Mouse (Mus musculus): Measurements from ENCODE around the gene Ero1l.

Gene Ero1l

DNA sequence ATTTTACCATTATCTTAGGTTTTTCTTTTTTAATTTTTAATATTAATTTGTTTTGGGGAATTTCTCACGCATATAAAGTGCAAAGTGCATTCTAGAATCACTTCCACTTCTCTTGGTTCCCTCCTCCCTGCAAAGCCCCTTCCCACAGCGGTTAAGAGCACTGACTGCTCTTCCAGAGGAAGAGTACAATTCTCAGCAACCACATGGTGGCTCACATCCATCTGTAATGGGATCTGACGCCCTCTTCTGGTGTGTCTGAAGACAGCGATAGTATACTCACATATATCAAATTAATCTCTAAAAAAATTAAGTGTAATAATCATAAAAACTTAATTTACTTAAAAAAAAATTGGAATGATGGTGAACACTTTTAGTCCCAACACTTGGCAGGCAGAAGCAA is 14.2 kb downstream of the Ero1l start:
- DNase-seq (ENCODE audit: low spot score), result no peak

DNA sequence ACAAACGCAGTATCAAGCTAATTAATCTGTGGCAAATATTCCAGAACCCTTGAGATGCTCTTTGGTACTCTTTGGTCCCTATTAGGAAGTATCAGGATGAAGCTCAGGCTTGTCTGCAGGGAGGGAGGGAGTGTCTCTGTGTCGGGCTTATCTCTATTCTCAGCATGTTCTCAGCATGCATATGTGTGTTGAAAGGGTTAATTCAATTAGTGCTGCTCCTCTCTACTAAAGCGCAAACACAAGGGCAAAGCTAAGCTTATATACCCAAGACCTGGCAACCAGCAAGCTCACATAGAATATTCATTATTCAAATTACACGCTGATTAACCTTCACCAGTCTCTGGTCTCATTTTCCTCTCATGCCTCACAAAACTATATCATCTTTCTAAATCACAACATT is 14.6 kb downstream of the Ero1l start:
- no peak for DNase-seq (ENCODE audit: low spot score)

DNA sequence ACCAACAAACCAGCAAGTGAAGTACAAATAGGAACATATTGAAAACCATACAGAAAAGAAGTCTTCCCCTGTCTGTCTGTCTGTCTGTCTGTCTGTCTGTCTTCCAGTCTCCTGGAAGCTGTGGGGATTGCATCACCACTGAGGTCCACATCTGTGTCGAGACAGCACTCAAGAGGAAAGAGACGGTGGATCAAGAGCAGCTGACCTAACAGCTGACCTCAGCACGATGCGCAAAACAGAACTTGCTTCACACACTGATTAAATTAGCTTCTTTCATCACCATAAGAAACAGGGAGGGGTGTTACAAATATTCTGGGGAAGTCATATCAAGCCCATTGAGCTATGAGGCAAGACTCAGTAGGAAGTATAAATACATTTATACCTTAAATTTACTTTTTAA is 27.0 kb downstream of the Ero1l start:
- DNase-seq (ENCODE audit: low spot score), result no peak

DNA sequence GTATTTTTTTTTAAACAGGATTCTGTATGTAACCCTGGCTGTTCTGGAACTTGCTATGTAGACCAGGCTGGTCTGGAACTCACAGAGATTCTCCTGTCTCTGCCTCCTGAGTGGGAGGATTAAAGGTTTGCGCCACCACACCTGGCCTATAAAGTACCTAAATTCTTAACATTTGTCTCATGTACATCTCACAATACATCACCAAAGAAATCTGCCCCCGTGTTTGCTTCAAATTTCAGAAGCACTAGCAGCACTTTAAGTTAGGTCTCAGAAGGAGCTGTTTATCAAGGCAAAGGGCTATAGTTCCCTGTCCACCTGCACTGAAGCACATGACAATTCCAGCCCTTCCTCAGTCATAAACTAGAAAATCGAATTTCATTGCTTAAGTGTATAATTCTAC is 36.5 kb downstream of the Ero1l start:
- DNase-seq (ENCODE audit: low spot score), result no peak

DNA sequence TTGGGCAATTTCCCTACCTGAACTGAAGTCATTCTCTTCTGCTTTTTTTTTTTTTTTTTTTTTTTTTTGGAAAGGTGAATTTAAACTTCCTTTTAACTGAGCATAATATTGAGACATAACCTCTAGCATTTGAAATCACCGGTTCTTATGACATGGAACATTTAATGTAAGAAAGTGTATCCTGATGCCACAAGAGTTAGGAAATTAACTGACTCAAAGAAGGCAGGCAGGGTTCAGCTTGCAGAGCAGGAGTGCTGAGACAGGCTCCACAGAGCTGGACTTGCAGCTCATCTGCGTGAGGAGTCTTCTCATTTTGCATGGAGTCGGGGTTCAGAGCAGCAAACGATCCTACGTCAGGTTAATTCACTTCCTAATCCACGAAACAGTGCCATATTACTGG is 42.8 kb downstream of the Ero1l start:
- no peak for DNase-seq (ENCODE audit: low spot score)

DNA sequence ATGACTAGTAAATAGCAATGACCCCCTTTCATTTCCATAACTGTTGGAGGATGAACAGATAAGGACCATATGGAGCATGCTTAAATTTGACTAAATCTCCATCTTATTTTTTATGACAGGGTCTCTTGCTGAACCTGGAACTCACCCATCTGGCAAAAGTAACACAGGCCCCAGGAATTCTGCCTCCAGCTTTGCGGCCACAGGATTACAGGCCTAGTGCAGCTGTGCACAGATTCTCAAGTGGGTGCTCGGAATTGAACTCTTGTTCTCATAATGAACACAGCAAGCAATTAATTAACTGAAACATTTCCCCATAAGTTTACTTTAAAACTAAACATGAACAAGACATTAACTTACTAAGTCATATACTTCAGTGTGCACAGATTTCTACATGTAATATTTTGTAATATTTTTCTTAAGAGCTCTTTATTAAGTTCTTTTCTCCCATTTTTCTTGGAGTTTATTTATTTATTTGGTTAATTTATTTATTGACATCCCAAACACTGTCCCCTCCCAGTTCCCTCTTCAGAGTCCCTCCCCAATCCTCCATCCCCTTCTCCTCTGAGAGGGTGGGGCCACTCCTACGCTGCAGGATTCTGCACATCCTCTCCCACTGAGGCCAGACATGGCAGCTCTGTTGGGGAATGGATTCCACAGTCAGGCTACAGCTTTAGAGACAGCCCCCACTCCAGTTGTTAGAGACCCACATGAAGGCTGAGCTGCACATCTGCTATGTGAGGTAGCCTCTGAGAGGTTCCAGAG is 54.6 kb downstream of the Ero1l start:
- no peak for DNase-seq (ENCODE audit: low spot score)

DNA sequence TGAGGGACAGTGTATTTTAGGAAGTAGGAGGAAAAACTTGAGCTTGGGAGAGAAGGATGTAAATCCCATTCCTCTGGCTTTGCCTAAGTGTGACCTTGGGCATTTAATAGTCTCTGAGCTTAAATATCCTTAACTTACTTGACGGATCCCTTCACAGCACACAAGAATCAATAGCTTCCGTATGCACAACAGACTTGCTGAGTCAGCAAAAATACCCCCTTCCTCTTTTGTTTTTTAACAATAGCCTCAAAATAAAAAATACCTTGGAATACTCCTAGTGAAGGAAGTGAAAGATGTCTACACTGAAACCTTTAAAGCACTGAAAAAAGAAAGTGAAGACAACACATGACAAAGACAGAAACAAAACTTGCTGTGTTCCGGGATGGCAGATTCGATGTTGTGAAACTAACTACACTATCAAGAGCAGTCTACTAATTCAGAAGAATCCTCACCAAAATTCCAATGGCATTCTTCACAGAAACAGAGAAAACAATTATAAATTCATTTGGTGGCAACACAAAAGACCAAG is 67.0 kb downstream of the Ero1l start:
- no peak for DNase-seq (ENCODE audit: low spot score)

DNA sequence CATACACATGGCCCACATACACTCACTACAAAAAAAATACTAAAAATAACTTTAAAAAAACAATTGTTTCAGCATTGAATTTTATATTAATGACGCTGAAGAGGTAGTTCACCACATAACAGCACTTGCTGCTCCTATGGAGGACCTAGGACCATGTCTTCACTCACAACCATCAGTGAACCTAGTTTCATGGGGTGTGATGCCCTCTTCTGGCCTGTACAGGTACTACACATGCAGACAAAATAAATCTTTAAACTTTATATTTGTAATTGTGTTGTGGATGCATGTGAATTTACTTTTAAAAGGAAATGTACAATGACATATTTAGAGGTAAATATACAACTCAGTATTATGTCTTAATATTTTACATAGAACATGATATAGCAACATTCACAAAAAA is 77.0 kb downstream of the Ero1l start:
- DNase-seq (ENCODE audit: low spot score), result no peak

DNA sequence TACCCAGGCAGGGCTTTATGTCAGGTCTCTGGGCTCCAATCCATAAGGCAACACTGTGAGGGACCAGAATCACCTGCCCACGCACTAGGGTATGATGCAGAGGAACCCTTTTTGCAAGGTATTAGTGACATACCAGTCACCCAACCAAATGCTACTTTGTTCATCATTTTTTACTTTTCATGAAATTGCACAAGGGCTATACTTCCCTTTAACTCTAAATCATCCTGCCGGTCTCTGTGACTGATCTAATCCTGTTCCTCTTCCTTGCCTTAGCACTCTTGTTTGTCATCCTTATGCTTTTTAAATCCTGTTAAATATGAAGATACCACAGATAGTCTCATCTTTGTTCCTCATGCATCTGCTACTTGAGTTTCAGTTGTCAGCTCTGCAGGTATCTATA is 79.5 kb downstream of the Ero1l start:
- DNase-seq (ENCODE audit: low spot score), result no peak
